Mouse (Mus musculus) ES-E14 (cell line): ENCODE data around the gene Mrpl30.

ENCODE experiments used
- HCFC1 ChIP-seq: IDR thresholded peaks from 2 replicates; pipeline ENCODE4 v1.6.1; 2012; ENCODE audit warnings: low read length, inconsistent platforms, borderline replicate concordance; ENCODE audit not compliant: insufficient read depth
- MAFK ChIP-seq: IDR thresholded peaks from 2 replicates; pipeline ENCODE4 v1.6.1; 2014; ENCODE audit warnings: mild to moderate bottlenecking, low read depth, low read length, inconsistent platforms; ENCODE audit not compliant: insufficient read depth

DNA sequence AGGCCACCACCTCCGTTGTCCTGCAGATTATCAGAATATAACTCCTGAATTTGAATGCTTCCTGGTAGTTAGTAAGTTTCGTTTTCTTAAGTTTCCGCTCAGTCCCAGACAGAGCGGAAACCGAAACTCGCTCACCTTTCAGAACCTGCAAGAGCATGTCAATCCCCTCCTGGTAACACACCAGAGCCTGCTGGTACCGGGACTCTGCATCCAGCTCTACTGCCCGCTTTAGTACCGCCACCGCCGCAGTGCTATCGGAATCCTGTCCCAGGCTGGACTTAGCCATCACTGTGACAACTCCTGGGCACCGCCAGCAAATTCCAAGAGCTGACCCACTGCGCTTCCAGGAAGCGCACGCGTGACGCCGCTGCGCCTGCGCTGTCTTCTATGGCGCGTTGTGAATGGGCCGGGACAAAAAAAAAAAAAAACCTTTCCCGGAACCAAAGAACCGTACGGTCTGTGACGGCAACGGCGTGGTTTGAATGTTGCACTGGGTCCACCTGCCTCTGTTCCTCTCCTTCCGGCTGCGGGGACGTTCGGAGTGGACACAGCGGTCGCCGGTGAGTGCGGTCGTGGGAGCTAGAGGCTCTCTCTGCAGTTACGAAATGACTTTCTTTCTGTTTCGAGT is at the start of gene Mrpl30, which contains the start of gene Mitd1:
- TF ChIP-seq HCFC1 (peak; percentile 90), MAFK (no peak; the same call in 1 of the 2 replicates)
